ENCODE assay signal across 11 mouse cellular contexts in the genomic region with DNA sequence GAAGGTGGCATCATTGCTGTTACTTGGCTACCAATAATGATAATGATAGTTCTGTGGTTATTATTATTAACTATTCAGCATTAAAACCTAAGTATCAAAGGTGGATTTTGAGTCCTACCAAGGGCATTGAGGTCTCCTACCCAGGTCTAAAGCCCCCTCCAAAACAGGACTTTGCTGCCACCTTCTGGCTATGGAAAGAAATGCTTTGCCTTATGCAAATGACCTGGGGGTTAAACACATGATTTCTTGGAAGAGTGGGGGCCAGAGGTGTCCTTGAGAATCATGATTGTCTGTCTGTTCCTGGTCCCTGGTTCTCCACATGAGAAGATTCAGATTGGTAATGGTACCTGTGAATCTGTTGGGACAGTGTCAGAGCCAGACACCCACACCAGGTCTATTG. TPM values are rescaled to one million over a fixed set of nuclear protein-coding genes. Genes with fewer than 3 reads are reported as not detected.
DNase-seq lines count a peak whose midpoint lies in the region; ATAC-seq and TF ChIP-seq lines count a peak whose summit lies in the region.
"Had no signal": no experiment of that assay in that cellular context is flagged by ENCODE, and none has a peak within 500 bp of the region (broad histone marks: within the 10 kb centered on the region; RNA-seq: fewer than 3 reads in every experiment).

No protein-coding gene starts in this region.

- no peaks in the 10 kb centered on the region for H3K27me3 ChIP-seq in liver, adult 2 months (ENCODE audit: control insufficient read depth, insufficient read depth, low read length)
- H3K27me3 ChIP-seq in liver, embryonic 11.5 days (replicated peaks; ENCODE audit: control insufficient read depth, insufficient read depth, low read length) = no peaks in the 10 kb centered on the region
- H3K27me3 ChIP-seq in hindbrain, embryonic 12.5 days = peaks cover 15% of the 10 kb centered on the region; the same call in 1 of the 2 replicates

- no peak overlapping the region for H3K27ac ChIP-seq in liver, adult 2 months (replicated peaks; ENCODE audit: insufficient read depth, low read depth, low read length)
- H3K27ac ChIP-seq in liver, embryonic 11.5 days (ENCODE audit: low read depth, low read length) = no peak overlapping the region
- no peak overlapping the region for H3K27ac ChIP-seq in hindbrain, embryonic 12.5 days

- H3K9me3 ChIP-seq in liver, embryonic 11.5 days (ENCODE audit: control insufficient read depth, low read length) = no peaks in the 10 kb centered on the region
- H3K9me3 ChIP-seq in hindbrain, embryonic 12.5 days (replicated peaks) = no peaks in the 10 kb centered on the region

- H3K36me3 ChIP-seq in liver, adult 2 months (ENCODE audit: control insufficient read depth, insufficient read depth, low read length) = no peaks in the 10 kb centered on the region
- no peaks in the 10 kb centered on the region for H3K36me3 ChIP-seq in liver, embryonic 11.5 days (ENCODE audit: control insufficient read depth, insufficient read depth, low read length)
- no peaks in the 10 kb centered on the region for H3K36me3 ChIP-seq in hindbrain, embryonic 12.5 days
- H3K36me3 ChIP-seq: G1E had no signal

- no peak overlapping the region for H3K9ac ChIP-seq in liver, adult 2 months (ENCODE audit: low read depth, low read length)
- no peak overlapping the region for H3K9ac ChIP-seq in liver, embryonic 11.5 days (ENCODE audit: low read depth, low read length)
- H3K9ac ChIP-seq in hindbrain, embryonic 12.5 days = no peak overlapping the region

- peak; percentile 30; the same call in 1 of the 2 replicates for TF ChIP-seq CTCF in liver, adult 2 months (IDR thresholded peaks at IDR 0.05; ENCODE audit: low read depth, low read length)

- no peaks in the 10 kb centered on the region for H3K79me2 ChIP-seq in liver, adult 2 months (ENCODE audit: control insufficient read depth, insufficient read depth, low read length)

- no peak overlapping the region for H3K4me2 ChIP-seq in liver, embryonic 11.5 days
- no peak overlapping the region for H3K4me2 ChIP-seq in hindbrain, embryonic 12.5 days (replicated peaks)

- no peak for ATAC-seq in liver, embryonic 11.5 days (replicated peaks; ENCODE audit: low FRiP score)
- no peak for ATAC-seq in hindbrain, embryonic 12.5 days (ENCODE audit: low FRiP score)

- TF ChIP-seq POLR2A in liver, adult 2 months (IDR thresholded peaks at IDR 0.05; ENCODE audit: extremely low read depth, insufficient read depth, low read length) = no peak

- no peak overlapping the region for H3K4me3 ChIP-seq in liver, adult 2 months (ENCODE audit: insufficient read depth, low read depth, low read length)
- no peak overlapping the region for H3K4me3 ChIP-seq in liver, embryonic 11.5 days (ENCODE audit: low read depth, low read length)
- H3K4me3 ChIP-seq in hindbrain, embryonic 12.5 days = no peak overlapping the region

- DNase-seq in cerebellum, postnatal 10 days = peak; percentile 69 to 74
- DNase-seq in cerebellum, adult 9-11 months = no peak
- peak; percentile 9 for DNase-seq in liver, adult 2 months (ENCODE audit: extremely low read depth, low read depth, low spot score)
- DNase-seq in liver, embryonic 11.5 days (ENCODE audit: low spot score) = no peak
- DNase-seq in NIH3T3 (ENCODE audit: low read depth) = peak; percentile 40
- DNase-seq in lung, postnatal 10 days = peak; percentile 40
- no peak for DNase-seq in urinary bladder, postnatal 4 days (ENCODE audit: low spot score in 2 of 2)
- DNase-seq: gastrocnemius, postnatal 10 days; kidney, adult 8-10 months had no signal

- no peaks in the 10 kb centered on the region for H3K4me1 ChIP-seq in liver, adult 2 months (ENCODE audit: control insufficient read depth, insufficient read depth, low read length)
- no peaks in the 10 kb centered on the region for H3K4me1 ChIP-seq in liver, embryonic 11.5 days (replicated peaks; ENCODE audit: control insufficient read depth, insufficient read depth, low read length)
- peaks cover 15% of the 10 kb centered on the region for H3K4me1 ChIP-seq in hindbrain, embryonic 12.5 days

RNA-seq across cellular contexts. Expression of a gene that starts 54.9 kb away (rescaled TPM):
- not detected in 2 replicates for total RNA-seq in liver, adult 2 months (2014; rRNA removed)
- not detected in 2 replicates for polyA plus RNA-seq in liver, adult 2 months (2012; rRNA removed)
- not detected in 2 replicates for polyA plus RNA-seq in liver, embryonic 11.5 days (2014; fragmentation: Nextera tagmentation; extraction: Ambion mirVana)
- 0.04 and 0.07 TPM in 2 replicates for polyA plus RNA-seq in hindbrain, embryonic 12.5 days (2016; fragmentation: Nextera tagmentation; extraction: Ambion mirVana)
- polyA plus RNA-seq: G1E had no signal

Comparison
In these comparisons a context has a peak if more than half of its experiments do, and no peak if none do; other contexts are left out.
1. DNase-seq: peak in cerebellum, postnatal 10 days (2 of 2), liver, adult 2 months (single experiment), NIH3T3 (single experiment) and lung, postnatal 10 days (single experiment); none in cerebellum, adult 9-11 months (single experiment), liver, embryonic 11.5 days (single experiment) and urinary bladder, postnatal 4 days (0 of 2).